Mouse (Mus musculus): Measurements from ENCODE around the gene Rpgr.

DNA sequence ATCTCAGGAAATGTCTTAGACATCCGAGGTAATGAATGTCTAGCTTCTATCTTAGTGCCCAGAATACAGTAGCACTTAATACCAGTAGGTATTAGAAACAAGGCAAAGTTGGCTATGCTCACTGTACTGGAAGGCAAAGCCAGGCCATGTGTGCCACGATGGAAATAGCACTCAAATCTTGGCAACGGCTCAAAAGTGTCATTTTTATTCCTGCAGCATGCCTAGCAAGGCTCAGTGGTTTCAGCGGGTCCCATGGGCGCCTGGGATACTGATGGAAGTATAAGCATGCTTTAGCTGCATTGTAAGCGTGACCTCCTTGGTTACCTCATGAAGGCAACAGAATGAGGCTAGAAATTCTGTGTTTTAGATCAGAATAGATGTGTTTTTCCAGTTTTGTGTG lies 2.6 kb upstream of the Rpgr start:
- no peak for TF ChIP-seq CTCF (IDR thresholded peaks at IDR 0.05 in 2 of 3, conservative IDR thresholded peaks at IDR 0.05 in 1 of 3; ENCODE audit: control insufficient read depth in 1 of 3, insufficient read depth in 1 of 3, low read depth in 2 of 3, low read length in 3 of 3, poor library complexity in 1 of 3, severe bottlenecking in 1 of 3)
- TF ChIP-seq POLR2A (IDR thresholded peaks at IDR 0.05; ENCODE audit: control insufficient read depth in 1 of 2, insufficient read depth in 1 of 2, low read depth in 1 of 2, low read length in 2 of 2, poor library complexity in 1 of 2), result no peak
- no peak for TF ChIP-seq RCOR1 (IDR thresholded peaks at IDR 0.05; ENCODE audit: low read depth, low read length)
- no peak for TF ChIP-seq EP300 (IDR thresholded peaks at IDR 0.05; ENCODE audit: low read depth in 1 of 2, low read length in 2 of 2)
- no peak for TF ChIP-seq MAZ (IDR thresholded peaks at IDR 0.05; ENCODE audit: low read depth, low read length)

All from MEL (cell line).